Mouse (Mus musculus) left cerebral cortex, postnatal 10 days (tissue): ENCODE measurements at regions not wholly inside any gene's neighbourhood (a gene's known extent, or its start where the extent isn't known, plus 50 kb on each side); places are given as distances from the start of the nearest gene placed in this dataset.
A peak's percentile ranks its signal among the peaks of the same experiment; 100 is the strongest.

Source experiments
- DNase-seq, 2 experiments: peaks; one replicate each; pipeline ENCODE4 v3.0.0; 2021 to 2022; ENCODE audit warnings: low spot score in 2 of 2, mixed read lengths in 1 of 2; ENCODE audit errors: extremely low spot score in 1 of 2
- intact Hi-C: fragments of 180-260 bp; cut with DNase I; formaldehyde crosslinking; loops from one replicate; pipeline ENCODE4 v1.15.1; 2025

GRCm38 (mm10) chr4:96969199-96969598 lies 184.2 kb upstream of the Gm12695 start:
- no peak for DNase-seq
- intact Hi-C loops, result no loop called here

GRCm38 (mm10) chr4:96968545-96969164 lies 183.7 kb upstream of the Gm12695 start:
- DNase-seq, result peak in 1 of 2 experiments; percentile 20
- intact Hi-C loops, result no loop called here
